Mouse (Mus musculus) brain, adult 2 months (tissue): ENCODE results near the gene Havcr2.
"Not testable (repeated sequence)": the region's sequence is repeated elsewhere in the genome, so short reads cannot be mapped to it uniquely, and the experiment has no call there.

Source experiments
- DNase-seq: peaks from one replicate; pipeline ENCODE4 v3.0.0; 2011; ENCODE audit warnings: low read depth, low spot score

Gene Havcr2

GRCm38 (mm10) chr11:46459960-46460359, 5.2 kb downstream of the Havcr2 start:
- DNase-seq: no peak

GRCm38 (mm10) chr11:46461362-46461761, 6.6 kb downstream of the Havcr2 start:
- DNase-seq: peak; percentile 4

GRCm38 (mm10) chr11:46461931-46462330, 7.2 kb downstream of the Havcr2 start:
- DNase-seq: peak; percentile 5

GRCm38 (mm10) chr11:46466878-46467277, 12.1 kb downstream of the Havcr2 start:
- no peak for DNase-seq

GRCm38 (mm10) chr11:46474220-46474619, 19.5 kb downstream of the Havcr2 start:
- peak; percentile 10 for DNase-seq

- DNase-seq: no peak
Measured at GRCm38 (mm10) chr11:46479311-46479710, 24.6 kb downstream of the Havcr2 start.

- DNase-seq: peak; percentile 56
Measured at GRCm38 (mm10) chr11:46480517-46480916, 25.8 kb downstream of the Havcr2 start.

GRCm38 (mm10) chr11:46488231-46488630, 33.5 kb downstream of the Havcr2 start:
- no peak for DNase-seq

GRCm38 (mm10) chr11:46488650-46489049, 33.9 kb downstream of the Havcr2 start:
- peak; percentile 53 for DNase-seq

GRCm38 (mm10) chr11:46507146-46507545, 52.4 kb downstream of the Havcr2 start:
- no peak for DNase-seq

- no peak for DNase-seq
Measured at GRCm38 (mm10) chr11:46509900-46510299, 55.2 kb downstream of the Havcr2 start.

GRCm38 (mm10) chr11:46521341-46521740, 66.6 kb downstream of the Havcr2 start:
- not testable (repeated sequence) for DNase-seq

GRCm38 (mm10) chr11:46522719-46523118, 68.0 kb downstream of the Havcr2 start:
- DNase-seq: no peak

- no peak for DNase-seq
Measured at GRCm38 (mm10) chr11:46523912-46524311, 69.2 kb downstream of the Havcr2 start, which contains the start of gene Gm12169. TSS of gene Gm12169 (plus strand) at chr11:46524212.

- no peak for DNase-seq
Measured at GRCm38 (mm10) chr11:46530149-46530548, 75.4 kb downstream of the Havcr2 start.
